Mouse (Mus musculus): Measurements from ENCODE around the gene Rgs6.

- TF ChIP-seq POLR2A (IDR thresholded peaks at IDR 0.05; ENCODE audit: low read depth, low read length) (no peak), CTCF (IDR thresholded peaks at IDR 0.05; ENCODE audit: extremely low read depth, insufficient read length, insufficient replicate concordance, low read depth, low read length) (no peak)
These were observed 267.4 kb downstream of the Rgs6 start for GRCm38 (mm10) chr12:82855333-82856107.

All from small intestine, adult 2 months (tissue).